Mouse (Mus musculus) cortical plate, adult 2 months (tissue): ENCODE results near the gene Kcnrg.

Experiments used
- CTCF ChIP-seq: fragments of 200-500 bp; IDR thresholded peaks from 2 replicates; pipeline ENCODE4 v1.5.1; 2011; ENCODE audit warnings: mild to moderate bottlenecking, control low read depth, low read length; ENCODE audit not compliant: insufficient read depth; ENCODE audit errors: extremely low read depth
- POLR2A ChIP-seq: fragments of 200-500 bp; IDR thresholded peaks from 2 replicates; pipeline ENCODE4 v1.6.1; 2011; ENCODE audit warnings: mild to moderate bottlenecking, low read length, control low read depth; ENCODE audit not compliant: insufficient read depth; ENCODE audit errors: extremely low read depth

- TF ChIP-seq CTCF: no peak
- no peak for TF ChIP-seq POLR2A
Measured at GRCm38 (mm10) chr14:61613319-61613718, 6.1 kb downstream of the Kcnrg start.
